Mouse (Mus musculus): ENCODE measurements around the gene Me1.
"Not testable (repeated sequence)": the region's sequence is repeated elsewhere in the genome, so short reads cannot be mapped to it uniquely, and the experiment has no call there.

Me1 gene

DNA sequence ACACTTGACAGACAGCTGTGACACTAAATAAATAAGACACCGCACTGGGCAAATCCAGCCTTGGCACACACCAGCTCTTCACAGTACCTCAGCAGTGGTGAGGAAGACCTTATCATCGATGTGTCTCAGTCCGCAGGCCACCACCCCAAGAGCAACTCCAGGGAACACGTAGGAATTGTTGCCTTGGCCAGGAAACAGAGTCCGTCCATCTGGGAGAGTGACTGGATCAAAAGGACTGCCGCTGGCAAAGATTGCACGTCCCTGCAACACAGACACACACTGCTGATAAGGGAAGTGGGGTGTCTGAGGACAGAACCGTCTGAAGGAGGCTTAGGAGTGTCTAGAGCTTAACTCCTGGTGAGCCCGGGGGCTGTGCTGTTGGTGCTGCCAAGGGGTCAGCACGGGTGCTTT, 101.4 kb downstream of the Me1 start:
- not testable (repeated sequence) for DNase-seq

- no peak for DNase-seq
Observed at GRCm38 (mm10) chr9:86592676-86593668, 102.8 kb downstream of the Me1 start.

- no peak for DNase-seq
Observed at GRCm38 (mm10) chr9:86587019-86587795, 108.5 kb downstream of the Me1 start.

DNA sequence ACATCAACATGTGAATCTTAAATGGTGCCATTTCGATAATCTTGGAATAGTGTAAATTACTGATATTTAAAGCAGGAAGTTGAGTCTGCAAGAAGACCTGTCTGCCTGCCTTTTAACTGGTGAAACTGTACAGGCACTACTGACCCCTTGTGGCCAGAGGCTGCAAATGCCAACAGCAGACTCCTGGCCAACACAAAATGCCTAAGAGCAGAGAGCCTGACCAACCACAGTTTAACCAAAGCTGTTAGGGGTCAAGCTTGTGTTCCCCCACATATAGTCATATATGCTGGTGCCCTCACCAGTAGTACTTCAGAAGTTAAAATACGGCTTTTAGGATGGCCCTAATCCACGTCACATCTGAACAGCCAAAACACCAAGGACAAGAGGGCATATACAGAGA, 112.0 kb downstream of the Me1 start:
- peak; percentile 74 for DNase-seq

DNA sequence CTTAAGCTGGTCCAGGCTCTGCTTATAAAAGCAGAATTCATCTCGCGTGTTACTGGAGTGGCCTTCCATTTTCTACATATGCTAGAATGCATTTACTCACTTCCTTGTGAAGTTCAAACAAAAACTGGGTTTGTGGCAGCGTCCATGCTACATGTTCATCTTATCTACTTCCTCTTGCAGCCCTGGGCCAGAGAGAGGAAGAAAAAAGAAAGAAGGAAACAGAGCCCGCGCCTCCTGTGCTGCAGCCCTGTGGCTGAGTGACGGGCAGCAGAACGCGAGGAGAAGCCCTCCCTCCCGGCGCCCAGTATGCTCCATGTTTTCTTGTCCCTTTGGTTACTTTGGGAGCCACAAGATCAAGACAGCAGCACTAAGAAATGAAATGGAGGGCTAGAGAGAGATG, 116.1 kb downstream of the Me1 start:
- peak; percentile 28 for DNase-seq

- no peak for DNase-seq
Observed at GRCm38 (mm10) chr9:86575178-86575577, 120.6 kb downstream of the Me1 start.

- DNase-seq: no peak
Observed at GRCm38 (mm10) chr9:86573616-86574303, 122.0 kb downstream of the Me1 start.

DNA sequence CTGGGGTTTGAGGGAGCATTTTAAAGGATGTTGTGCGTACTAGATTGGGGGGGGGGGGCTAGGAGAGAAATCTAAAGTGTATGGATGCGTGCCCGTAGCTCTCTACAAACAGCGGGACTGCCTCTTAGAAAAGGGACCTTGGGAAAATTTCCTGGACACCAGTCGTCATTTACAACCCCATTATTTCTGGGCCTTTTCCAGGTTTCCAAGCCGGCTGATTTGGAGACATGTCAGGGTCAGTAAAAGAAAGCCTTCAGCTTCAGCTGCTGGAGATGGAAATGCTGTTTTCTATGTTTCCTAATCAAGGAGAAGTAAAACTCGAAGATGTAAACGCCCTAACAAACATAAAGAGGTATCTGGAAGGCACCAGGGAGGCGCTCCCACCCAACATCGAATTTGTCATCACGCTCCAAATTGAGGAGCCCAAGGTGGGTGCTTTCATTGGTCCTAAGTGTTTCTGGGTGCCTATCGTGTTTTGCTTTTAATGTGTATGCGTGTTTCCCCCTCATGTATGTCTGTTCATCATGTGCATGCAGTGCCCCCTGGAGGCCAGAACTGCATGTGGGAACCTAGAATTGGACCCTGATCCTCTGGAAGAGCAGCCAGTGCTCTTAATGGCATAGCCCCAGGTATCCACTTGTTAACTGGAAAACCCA, 123.0 kb downstream of the Me1 start:
- DNase-seq: peak; percentile 91

- DNase-seq: peak; percentile 70
Observed at GRCm38 (mm10) chr9:86572196-86572595, 123.6 kb downstream of the Me1 start.

DNA sequence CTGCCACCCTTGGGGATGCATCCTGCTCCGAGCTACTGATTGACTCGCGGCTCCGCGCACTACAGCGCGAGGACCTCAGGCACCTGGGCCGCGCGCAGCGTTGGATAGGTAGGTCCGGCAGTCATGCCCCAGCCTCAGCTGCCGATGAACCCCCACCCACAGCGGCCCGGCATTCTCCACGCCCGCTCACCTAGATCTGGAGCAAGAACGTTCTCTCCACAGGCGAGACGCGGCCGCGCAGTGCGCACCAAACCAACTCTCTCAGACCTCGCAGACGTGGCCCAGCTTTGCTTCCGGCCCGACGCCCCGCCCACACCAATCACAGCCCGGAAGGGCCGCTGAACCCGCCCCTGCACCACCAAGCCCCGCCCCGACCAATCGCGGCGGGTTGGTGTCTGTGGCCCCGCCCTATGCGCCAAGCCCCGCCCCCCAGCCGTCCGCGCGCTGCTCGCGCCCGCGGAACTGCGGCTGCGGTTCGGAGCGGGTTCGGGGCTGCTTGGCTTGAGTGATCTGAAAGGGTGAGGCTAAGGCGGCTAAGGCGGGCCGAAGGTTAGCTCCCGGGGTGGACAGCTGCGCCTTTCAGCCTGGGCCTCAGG, 124.1 kb downstream of the Me1 start, which contains the start of the genes Pgm3 and Rwdd2a:
Gene Pgm3 (minus strand): TSS at position 303 of the 596 bp plus-strand sequence.
Gene Rwdd2a (plus strand): TSS at position 452 of the 596 bp plus-strand sequence.
- DNase-seq: peak; percentile 98

GRCm38 (mm10) chr9:86570946-86571345, 124.8 kb downstream of the Me1 start:
- no peak for DNase-seq

- DNase-seq: no peak
Observed at GRCm38 (mm10) chr9:86570261-86570890, 125.4 kb downstream of the Me1 start.

DNA sequence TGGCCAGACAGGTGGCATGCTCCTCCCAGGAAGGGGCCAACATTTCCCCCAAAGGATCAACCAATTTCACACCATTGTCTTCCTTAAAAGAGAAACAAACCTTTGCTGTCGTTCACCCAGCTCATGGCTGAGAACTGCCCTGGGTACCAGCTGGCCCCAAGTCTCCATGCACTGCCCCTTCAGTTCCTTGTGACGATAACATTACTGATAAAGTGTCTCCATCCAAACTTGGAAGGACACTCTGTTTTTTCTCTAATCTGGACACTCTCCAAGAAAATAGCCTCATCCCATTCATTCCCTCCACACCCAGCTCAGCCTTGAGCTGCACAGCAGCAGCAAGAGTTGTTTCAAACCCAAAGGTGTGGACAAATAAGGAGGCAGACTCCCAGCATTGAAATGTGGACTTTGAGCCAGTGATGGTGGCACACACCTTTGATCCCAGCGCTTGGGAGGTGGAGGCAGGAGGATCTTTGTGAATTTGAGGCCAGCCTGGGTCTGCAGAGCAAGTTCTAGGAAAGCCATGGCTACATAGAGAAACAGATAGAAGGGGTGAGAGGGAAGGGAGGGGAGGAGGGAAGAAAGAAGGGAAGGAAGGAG, 126.3 kb downstream of the Me1 start:
- no peak for DNase-seq

DNA sequence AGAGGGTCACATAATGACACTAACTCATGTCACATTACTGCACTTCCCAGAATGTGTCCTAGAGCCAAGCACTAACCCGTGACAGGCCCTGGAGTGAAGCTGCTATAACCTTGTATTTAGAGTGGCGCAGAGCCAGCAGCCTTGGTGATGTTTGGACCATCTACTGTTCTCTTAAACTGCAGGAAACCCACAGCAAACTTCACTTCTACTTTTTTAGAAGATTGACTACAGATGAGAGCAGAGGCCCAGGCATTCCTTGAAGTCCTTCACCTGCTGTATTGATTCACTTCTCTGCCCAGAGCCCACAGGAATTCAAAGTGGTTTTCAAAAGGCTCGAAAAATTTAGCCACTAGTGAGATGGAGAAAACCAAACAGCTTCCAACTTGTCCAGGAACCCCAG, 135.2 kb downstream of the Me1 start:
- no peak for DNase-seq

DNA sequence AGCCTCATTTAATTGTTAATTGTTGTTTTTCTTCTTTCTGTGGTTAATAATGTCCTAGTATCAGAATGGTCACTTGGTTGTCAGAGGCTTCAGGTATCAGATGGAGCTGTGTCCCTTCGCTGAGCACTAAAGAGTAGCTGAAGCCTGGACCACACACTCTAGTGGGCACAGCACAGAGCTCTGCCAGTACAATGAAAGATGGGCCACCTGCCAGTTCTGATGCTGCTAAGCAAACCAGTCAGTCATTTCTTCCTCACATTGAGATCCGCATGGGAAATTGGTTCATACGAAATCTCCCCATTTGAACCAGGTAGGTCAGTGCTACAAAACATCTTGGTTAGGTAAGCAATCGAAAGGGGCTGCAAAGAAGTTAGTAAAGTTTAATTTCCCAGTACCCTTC, 141.1 kb downstream of the Me1 start:
- no peak for DNase-seq

DNA sequence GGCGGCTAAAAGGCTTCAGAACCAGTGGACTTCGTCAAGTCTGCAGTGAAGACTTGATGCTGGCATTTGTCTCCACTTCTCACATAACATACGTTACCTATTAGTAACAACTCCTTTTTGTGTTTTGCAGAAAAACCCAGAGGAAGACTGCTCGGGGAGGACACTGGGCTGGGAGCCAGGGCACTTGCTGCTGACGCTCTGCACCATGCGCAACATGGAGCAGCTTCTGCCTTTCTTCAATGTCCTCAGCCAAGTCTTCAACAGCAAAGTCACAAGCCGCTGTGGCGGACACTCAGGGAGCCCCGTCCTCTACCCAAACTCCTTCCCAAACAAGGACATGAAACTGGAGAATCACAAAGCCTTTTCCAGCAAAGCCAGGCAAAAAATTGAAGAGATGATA, 141.9 kb downstream of the Me1 start:
- DNase-seq: no peak

- DNase-seq: no peak
Observed at GRCm38 (mm10) chr9:86550717-86551116, 145.0 kb downstream of the Me1 start.

- DNase-seq: no peak
Observed at GRCm38 (mm10) chr9:86549637-86550162, 146.1 kb downstream of the Me1 start.

DNA sequence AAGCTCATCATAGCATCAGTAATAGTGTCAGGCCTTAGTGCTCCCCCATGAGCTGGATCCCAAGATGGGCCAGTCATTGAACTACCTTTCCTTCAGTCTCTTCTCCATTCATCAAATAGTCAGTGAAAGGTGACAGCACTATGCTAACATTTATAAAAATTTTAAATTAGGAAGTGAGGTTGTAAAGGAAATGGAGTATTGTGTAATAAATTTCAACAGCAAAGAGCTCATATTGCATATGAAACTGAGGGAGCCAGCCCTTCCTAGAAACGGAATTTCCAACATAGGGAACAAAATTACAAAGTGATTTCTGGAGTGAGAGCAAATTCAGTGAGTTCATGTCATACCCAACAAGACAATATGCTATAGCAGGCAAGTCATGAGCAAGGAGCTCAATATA, 151.2 kb downstream of the Me1 start:
- no peak for DNase-seq

DNA sequence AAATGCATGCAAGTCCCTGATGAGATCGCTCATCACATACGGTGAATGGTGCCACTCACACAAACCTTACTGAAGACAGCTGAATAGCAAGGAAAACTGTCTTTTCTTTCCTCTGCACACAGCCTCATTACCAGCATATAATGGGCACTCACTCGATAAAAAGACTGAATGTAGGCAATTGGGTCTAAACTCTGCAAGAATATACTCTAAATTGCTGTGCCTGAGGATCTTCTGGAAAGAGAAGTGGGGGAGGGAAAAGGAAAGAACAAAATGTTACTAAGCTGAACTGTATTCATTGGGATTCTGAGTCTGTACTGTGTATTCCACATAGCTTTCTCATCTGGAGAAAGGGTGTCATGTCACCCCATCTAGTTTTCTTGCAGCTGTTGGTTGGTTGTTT, 152.3 kb downstream of the Me1 start:
- DNase-seq: no peak

GRCm38 (mm10) chr9:86534071-86534470, 161.7 kb downstream of the Me1 start:
- DNase-seq: no peak

All from thymus, postnatal 14 days (tissue).